9 mouse cellular contexts compared by ENCODE assay signal in the genomic region with DNA sequence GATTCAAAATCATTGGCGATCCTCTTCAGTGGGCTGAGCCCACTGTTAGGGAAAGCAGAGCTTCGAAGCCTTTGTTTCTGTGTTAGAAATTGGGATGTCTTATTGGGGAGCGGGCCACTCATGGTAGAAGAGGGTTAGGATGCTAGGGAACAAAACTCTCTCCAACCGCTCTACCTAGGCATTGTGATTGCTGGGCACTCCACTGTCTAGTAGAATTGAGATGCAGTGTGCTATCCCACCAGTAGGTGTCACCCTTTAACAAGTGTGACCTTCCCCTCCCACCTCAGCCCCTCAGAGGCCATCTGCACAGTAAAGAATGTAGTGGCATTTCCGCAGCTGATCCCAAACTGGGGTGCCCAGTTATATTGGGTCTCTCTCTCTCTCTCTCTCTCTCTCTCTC. TPM values are rescaled to one million over a fixed set of nuclear protein-coding genes. Genes with fewer than 3 reads are reported as not detected.
DNase-seq lines count a peak whose midpoint lies in the region; ATAC-seq and TF ChIP-seq lines count a peak whose summit lies in the region.
"Had no signal": no experiment of that assay in that cellular context is flagged by ENCODE, and none has a peak within 500 bp of the region (broad histone marks: within the 10 kb centered on the region; RNA-seq: fewer than 3 reads in every experiment).

No protein-coding gene starts in this region.

- 12% methylated on average over 5 of the region's 5 CpGs for WGBS in forebrain, embryonic 15.5 days
- 13% methylated on average over 5 of the region's 5 CpGs for WGBS in olfactory bulb, adult 2 months

- no peak overlapping the region for H3K27ac ChIP-seq in ES-Bruce4 (ENCODE audit: insufficient read depth, low read length)
- H3K27ac ChIP-seq in forebrain, embryonic 15.5 days (replicated peaks) = no peak overlapping the region
- H3K27ac ChIP-seq in olfactory bulb, adult 2 months (ENCODE audit: insufficient read depth, low read depth, low read length) = no peak overlapping the region
- H3K27ac ChIP-seq: lung, embryonic 15.5 days had no signal

- no peaks in the 10 kb centered on the region for H3K9me3 ChIP-seq in ES-Bruce4 (replicated peaks; ENCODE audit: control insufficient read depth, insufficient read depth, low read length, poor library complexity, severe bottlenecking)
- H3K9me3 ChIP-seq in forebrain, embryonic 15.5 days = no peaks in the 10 kb centered on the region
- H3K9me3 ChIP-seq: lung, embryonic 15.5 days had no signal

- TF ChIP-seq EP300 in ES-Bruce4 (IDR thresholded peaks at IDR 0.05; ENCODE audit: insufficient read depth, low read depth, low read length) = 0 out of 2 replicates have a peak, but pooled peaks have one; percentile 68

- H3K27me3 ChIP-seq in ES-Bruce4 (ENCODE audit: control insufficient read depth, insufficient read depth, low read length, poor library complexity, severe bottlenecking) = no peaks in the 10 kb centered on the region
- no peaks in the 10 kb centered on the region; the same call in 1 of the 2 replicates for H3K27me3 ChIP-seq in forebrain, embryonic 15.5 days
- H3K27me3 ChIP-seq: lung, embryonic 15.5 days had no signal

- H3K4me3 ChIP-seq in ES-Bruce4 (ENCODE audit: low read depth, low read length) = no peak overlapping the region
- H3K4me3 ChIP-seq in forebrain, embryonic 15.5 days = no peak overlapping the region
- H3K4me3 ChIP-seq in olfactory bulb, adult 2 months (ENCODE audit: insufficient read depth, low read depth, low read length) = no peak overlapping the region
- H3K4me3 ChIP-seq: lung, embryonic 15.5 days had no signal

- peak overlapping the region; percentile 20; the same call in 1 of the 2 replicates for H3K4me2 ChIP-seq in forebrain, embryonic 15.5 days (replicated peaks)
- H3K4me2 ChIP-seq: lung, embryonic 15.5 days had no signal

- peak; percentile 81 for TF ChIP-seq CTCF in ES-Bruce4 (IDR thresholded peaks at IDR 0.05; ENCODE audit: low read depth, low read length)
- TF ChIP-seq CTCF in olfactory bulb, adult 2 months (IDR thresholded peaks at IDR 0.05; ENCODE audit: insufficient read depth, low read depth, low read length) = peak; percentile 34; the same call in 1 of the 2 replicates

- no peaks in the 10 kb centered on the region for H3K36me3 ChIP-seq in ES-Bruce4 (ENCODE audit: control insufficient read depth, insufficient read depth, low read length, poor library complexity, severe bottlenecking)
- no peaks in the 10 kb centered on the region for H3K36me3 ChIP-seq in forebrain, embryonic 15.5 days
- H3K36me3 ChIP-seq: lung, embryonic 15.5 days had no signal

- ATAC-seq in cerebellum, adult (ENCODE audit: insufficient number of reproducible peaks, low FRiP score, low TSS enrichment) = peak; percentile 78
- peak; percentile 87 for ATAC-seq in forebrain, embryonic 15.5 days (replicated peaks)

- intact Hi-C loops in heart, postnatal 36 days (cut with DNase I) = loop anchor here (1.0 to 10.0 kb wide), 3 partner anchors 214 to 356 kb away; no protein-coding TSS in a partner anchor

- DNase-seq in heart, postnatal 36 days = peak; percentile 78 to 83
- DNase-seq in layer of hippocampus, adult 18-20 months (ENCODE audit: low spot score in 2 of 2) = peak; percentile 71 to 94
- DNase-seq in lung, adult 18-20 months = peak; percentile 61 to 80
- DNase-seq in thymus, adult 18-20 months = peak; percentile 58 to 75

- no peak for TF ChIP-seq POLR2A in ES-Bruce4 (IDR thresholded peaks at IDR 0.05; ENCODE audit: insufficient read depth, low read length)
- no peak for TF ChIP-seq POLR2A in olfactory bulb, adult 2 months (IDR thresholded peaks at IDR 0.05; ENCODE audit: insufficient read depth, low read depth, low read length)

- H3K4me1 ChIP-seq in ES-Bruce4 (ENCODE audit: control insufficient read depth, insufficient read depth, low read length) = no peaks in the 10 kb centered on the region
- peaks cover 4% of the 10 kb centered on the region; the same call in 1 of the 2 replicates for H3K4me1 ChIP-seq in forebrain, embryonic 15.5 days
- H3K4me1 ChIP-seq in olfactory bulb, adult 2 months (ENCODE audit: control insufficient read depth, insufficient read depth, low read length) = peaks cover 11% of the 10 kb centered on the region
- H3K4me1 ChIP-seq: lung, embryonic 15.5 days had no signal

- H3K9ac ChIP-seq in ES-Bruce4 (ENCODE audit: low read depth, poor library complexity, severe bottlenecking) = no peak overlapping the region
- no peak overlapping the region for H3K9ac ChIP-seq in forebrain, embryonic 15.5 days (replicated peaks)
- H3K9ac ChIP-seq: lung, embryonic 15.5 days had no signal

RNA-seq across cellular contexts. Expression of a gene that starts 52.2 kb away (rescaled TPM):
- not detected in 2 replicates for polyA plus RNA-seq in ES-Bruce4 (2011; ENCODE audit: insufficient read depth, insufficient read length, low read depth, missing spikeins)
- 67.5 and 67.8 TPM in 2 replicates for polyA plus RNA-seq in forebrain, embryonic 15.5 days (2015; fragmentation: Nextera tagmentation; extraction: Ambion mirVana)
- not detected for total RNA-seq in heart, postnatal 36 days (2021)
- 1 to 10 TPM; 5.0 to 5.5 TPM for total RNA-seq in layer of hippocampus, adult 18-20 months (2021)
- not detected in 2 replicates for polyA plus RNA-seq in olfactory bulb, adult 2 months (2012; ENCODE audit: insufficient read depth, insufficient read length, low replicate concordance, missing spikeins)
